Mouse (Mus musculus): ENCODE measurements around the gene Ogdh. TPM values are rescaled to one million over a fixed set of nuclear protein-coding genes. Genes with fewer than 3 reads are reported as not detected.

The Ogdh gene
- total RNA-seq, 1 experiment from 2014 or later: 914 TPM

Small RNA genes within 50 kb of the gene (microRNA-seq; reads per million reads assigned to microRNA genes)
- 0 to 1.1 reads per million in 2 experiments for gene Mir7651

Other genes starting within 250 kb of the Ogdh start
- 14.8 and 16.8 TPM in 2 replicates for gene Camk2b, start 225.3 kb upstream of the Ogdh start, total RNA-seq (2021)
- gene A730071L15Rik, start 91.6 kb upstream of the Ogdh start, total RNA-seq (2021): not detected in 2 replicates
- 46.6 and 49.7 TPM in 2 replicates for gene Nudcd3, start 91.2 kb upstream of the Ogdh start, total RNA-seq (2021)
- not detected in 2 replicates for gene Npc1l1, start 61.5 kb upstream of the Ogdh start, total RNA-seq (2021)
- 50.1 and 50.7 TPM in 2 replicates for gene Ddx56, start 23.9 kb upstream of the Ogdh start, total RNA-seq (2021)
- gene Tmed4, start 16.8 kb upstream of the Ogdh start, total RNA-seq (2021): 87.9 and 88.6 TPM in 2 replicates
- 44.7 and 51.3 TPM in 2 replicates for gene Zmiz2, start 97.4 kb downstream of the Ogdh start, total RNA-seq (2021)
- gene Ppia, start 123.8 kb downstream of the Ogdh start, total RNA-seq (2021): 1,829 and 1,894 TPM in 2 replicates
- gene H2afv, start 152.8 kb downstream of the Ogdh start, total RNA-seq (2021): 84.2 and 99.3 TPM in 2 replicates
- 73.6 and 75.8 TPM in 2 replicates for gene Purb, start 184.3 kb downstream of the Ogdh start, total RNA-seq (2021)
- gene Myo1g, start 229.3 kb downstream of the Ogdh start, total RNA-seq (2021): 4.0 and 11.8 TPM in 2 replicates